Mouse (Mus musculus) thymus, adult 2 months (tissue): Measurements from ENCODE around the gene Pik3r5.

Source experiments
- CTCF ChIP-seq: fragments of 200-500 bp; IDR thresholded peaks from 2 replicates; pipeline ENCODE4 v1.5.1; 2012; ENCODE audit warnings: mild to moderate bottlenecking, control low read depth, low read length, moderate library complexity, borderline replicate concordance; ENCODE audit not compliant: control insufficient read depth, poor library complexity, insufficient read depth; ENCODE audit errors: extremely low read depth
- POLR2A ChIP-seq: fragments of 200-500 bp; IDR thresholded peaks from 2 replicates; pipeline ENCODE4 v1.6.1; 2012; ENCODE audit warnings: mild to moderate bottlenecking, low read length, control low read depth, moderate library complexity; ENCODE audit not compliant: control insufficient read depth, poor library complexity, insufficient read depth; ENCODE audit errors: extremely low read depth

DNA sequence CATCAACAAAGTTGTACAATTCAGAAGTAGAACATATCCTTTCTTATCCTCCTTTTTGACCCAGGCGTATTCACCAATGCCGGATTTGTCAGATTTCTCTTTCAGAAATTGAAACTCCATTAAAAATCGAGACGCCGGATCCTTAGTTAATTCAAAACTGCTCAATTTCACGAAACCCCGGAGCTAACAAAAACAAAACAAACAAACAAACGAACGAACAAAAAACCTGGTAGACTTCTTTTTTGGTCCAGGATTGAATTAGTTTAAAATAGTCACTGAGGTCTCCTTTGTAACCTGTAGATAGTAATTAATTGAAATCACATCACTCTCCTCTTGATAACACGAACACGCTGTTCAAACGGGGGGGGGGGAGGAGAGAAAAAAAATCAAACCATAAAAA lies 47.8 kb upstream of the Pik3r5 start:
- TF ChIP-seq CTCF (no peak), POLR2A (no peak)
